Mouse (Mus musculus) layer of hippocampus, adult 9-11 months (tissue): ENCODE results near the gene Gm3625.
"Not testable (repeated sequence)": the region's sequence is repeated elsewhere in the genome, so short reads cannot be mapped to it uniquely, and the experiment has no call there.

Experiments used
- DNase-seq: peaks from one replicate; pipeline ENCODE4 v3.0.0; 2022

Gm3625 gene

GRCm38 (mm10) chr12:4553704-4554103 is 39.0 kb downstream of the Gm3625 start:
- DNase-seq: not testable (repeated sequence)

- peak; percentile 54 for DNase-seq
Observed at GRCm38 (mm10) chr12:4548053-4549013, 44.4 kb downstream of the Gm3625 start.

GRCm38 (mm10) chr12:4547557-4547956 is 45.2 kb downstream of the Gm3625 start:
- DNase-seq: no peak

GRCm38 (mm10) chr12:4546491-4546890 is 46.2 kb downstream of the Gm3625 start:
- no peak for DNase-seq

- DNase-seq: no peak
Observed at GRCm38 (mm10) chr12:4545425-4545824, 47.3 kb downstream of the Gm3625 start.

- no peak for DNase-seq
Observed at GRCm38 (mm10) chr12:4544400-4544919, 48.3 kb downstream of the Gm3625 start.
